Mouse (Mus musculus): ENCODE results near the gene Nfkbib. TPM values are rescaled to one million over a fixed set of nuclear protein-coding genes. Genes with fewer than 3 reads are reported as not detected.

Nfkbib gene
- polyA plus RNA-seq, 1 experiment from 2014 or later: 29.3 TPM

Other genes with a start within 250 kb of the Nfkbib start
- gene Ifnl3, start 244.7 kb downstream of the Nfkbib start, polyA plus RNA-seq (2015; fragmentation: Nextera tagmentation; extraction: Ambion mirVana): not detected in 2 replicates
- 0.53 and 2.5 TPM in 2 replicates for gene Sycn, start 226.6 kb downstream of the Nfkbib start, polyA plus RNA-seq (2015; fragmentation: Nextera tagmentation; extraction: Ambion mirVana)
- not detected in 2 replicates for gene Nccrp1, start 220.3 kb downstream of the Nfkbib start, polyA plus RNA-seq (2015; fragmentation: Nextera tagmentation; extraction: Ambion mirVana)
- gene Samd4b, start 169.4 kb downstream of the Nfkbib start, polyA plus RNA-seq (2015; fragmentation: Nextera tagmentation; extraction: Ambion mirVana): 2.5 and 3.5 TPM in 2 replicates
- 16.4 and 17.5 TPM in 2 replicates for gene Pak4, start 169.3 kb downstream of the Nfkbib start, polyA plus RNA-seq (2015; fragmentation: Nextera tagmentation; extraction: Ambion mirVana)
- gene Acp7, start 136.2 kb downstream of the Nfkbib start, polyA plus RNA-seq (2015; fragmentation: Nextera tagmentation; extraction: Ambion mirVana): not detected in 2 replicates
- 0.29 and 0.34 TPM in 2 replicates for gene Fbxo27, start 74.7 kb downstream of the Nfkbib start, polyA plus RNA-seq (2015; fragmentation: Nextera tagmentation; extraction: Ambion mirVana)
- 1.0 and 1.3 TPM in 2 replicates for gene Fbxo17, start 50.7 kb downstream of the Nfkbib start, polyA plus RNA-seq (2015; fragmentation: Nextera tagmentation; extraction: Ambion mirVana)
- gene Mrps12, start 25.7 kb downstream of the Nfkbib start, polyA plus RNA-seq (2015; fragmentation: Nextera tagmentation; extraction: Ambion mirVana): 73.3 and 73.7 TPM in 2 replicates
- 10.5 and 11.2 TPM in 2 replicates for gene Sars2, start 25.5 kb downstream of the Nfkbib start, polyA plus RNA-seq (2015; fragmentation: Nextera tagmentation; extraction: Ambion mirVana)
- gene Ccer2, start 11.3 kb downstream of the Nfkbib start, polyA plus RNA-seq (2015; fragmentation: Nextera tagmentation; extraction: Ambion mirVana): not detected in 2 replicates
- gene Sirt2, start 777 bp downstream of the Nfkbib start, polyA plus RNA-seq (2015; fragmentation: Nextera tagmentation; extraction: Ambion mirVana): 24.1 and 28.0 TPM in 2 replicates
- 8.1 and 8.7 TPM in 2 replicates for gene Rinl, start 21.5 kb upstream of the Nfkbib start, polyA plus RNA-seq (2015; fragmentation: Nextera tagmentation; extraction: Ambion mirVana)
- gene Hnrnpl, start 41.0 kb upstream of the Nfkbib start, polyA plus RNA-seq (2015; fragmentation: Nextera tagmentation; extraction: Ambion mirVana): 69.0 and 80.7 TPM in 2 replicates
- gene Ech1, start 57.7 kb upstream of the Nfkbib start, polyA plus RNA-seq (2015; fragmentation: Nextera tagmentation; extraction: Ambion mirVana): 172 and 201 TPM in 2 replicates
- gene Lgals4, start 66.3 kb upstream of the Nfkbib start, polyA plus RNA-seq (2015; fragmentation: Nextera tagmentation; extraction: Ambion mirVana): 6.2 and 22.3 TPM in 2 replicates
- 0.16 and 0.19 TPM in 2 replicates for gene Lgals7, start 96.3 kb upstream of the Nfkbib start, polyA plus RNA-seq (2015; fragmentation: Nextera tagmentation; extraction: Ambion mirVana)
- 0.09 and 0.12 TPM in 2 replicates for gene Capn12, start 113.9 kb upstream of the Nfkbib start, polyA plus RNA-seq (2015; fragmentation: Nextera tagmentation; extraction: Ambion mirVana)
- gene Actn4, start 194.8 kb upstream of the Nfkbib start, polyA plus RNA-seq (2015; fragmentation: Nextera tagmentation; extraction: Ambion mirVana): 130 and 137 TPM in 2 replicates
- gene Eif3k, start 214.4 kb upstream of the Nfkbib start, polyA plus RNA-seq (2015; fragmentation: Nextera tagmentation; extraction: Ambion mirVana): 195 and 205 TPM in 2 replicates
- 28.3 and 30.2 TPM in 2 replicates for gene Map4k1, start 214.5 kb upstream of the Nfkbib start, polyA plus RNA-seq (2015; fragmentation: Nextera tagmentation; extraction: Ambion mirVana)